Mouse (Mus musculus) spleen, adult 2 months (tissue): Measurements from ENCODE around the gene Hnrnpr. TPM values are rescaled to one million over a fixed set of nuclear protein-coding genes. Genes with fewer than 3 reads are reported as not detected.

Experiments
- DNase-seq, 2 experiments: peaks; one replicate each; pipeline versions ENCODE4 v3.0.0 to v3.0.0-alpha.2; 2012 to 2021; ENCODE audit warnings: low spot score in 2 of 2, low read depth in 1 of 2
- H3K27ac ChIP-seq: fragments of 200-500 bp; 2 replicates; pipeline ENCODE4 v1.5.1; 2012; ENCODE audit warnings: low read length, inconsistent platforms; ENCODE audit not compliant: insufficient read depth
- H3K27me3 ChIP-seq: fragments of 200-500 bp; 2 replicates; pipeline ENCODE4 v1.6.1; 2012; ENCODE audit warnings: mild to moderate bottlenecking, moderate library complexity, low read length, inconsistent platforms; ENCODE audit not compliant: control insufficient read depth, insufficient read depth
- H3K36me3 ChIP-seq: fragments of 200-500 bp; 2 replicates; pipeline ENCODE4 v1.6.1; 2012; ENCODE audit warnings: mild to moderate bottlenecking, low read length, inconsistent platforms; ENCODE audit not compliant: control insufficient read depth, insufficient read depth
- H3K4me1 ChIP-seq: fragments of 200-500 bp; 2 replicates; pipeline ENCODE4 v1.6.1; 2011; ENCODE audit warnings: inconsistent platforms; ENCODE audit not compliant: control insufficient read depth, insufficient read depth, insufficient read length
- H3K4me3 ChIP-seq: fragments of 200-500 bp; 2 replicates; pipeline ENCODE4 v1.5.1; 2011; ENCODE audit warnings: mild to moderate bottlenecking, inconsistent platforms; ENCODE audit not compliant: insufficient read depth, insufficient read length; ENCODE audit errors: extremely low read depth
- CTCF ChIP-seq: fragments of 200-500 bp; IDR thresholded peaks from 2 replicates; pipeline ENCODE4 v1.5.1; 2011; ENCODE audit warnings: mild to moderate bottlenecking, inconsistent platforms; ENCODE audit not compliant: insufficient read depth, insufficient read length, insufficient replicate concordance; ENCODE audit errors: extremely low read depth
- POLR2A ChIP-seq: fragments of 200-500 bp; IDR thresholded peaks from 2 replicates; pipeline ENCODE4 v1.6.1; 2011; ENCODE audit warnings: low read depth, low read length, inconsistent platforms
- WGBS: fragments of 180-500 bp; shearing (Covaris S2); methylation state at CpG from one replicate; pipeline ENCODE4 v1.1.7; 2018; 5-methylcytosine and 5-hydroxymethylcytosine counted together
- polyA plus RNA-seq: library from polyadenylated mRNA; depleted of rRNA; stranded (reverse); fragments of >200 nt; gene quantifications from 2 replicates; pipeline ENCODE4 v1.2.3, GENCODE M21; 2012

The Hnrnpr gene
- polyA plus RNA-seq, 1 experiment: 8.2 TPM

DNA sequence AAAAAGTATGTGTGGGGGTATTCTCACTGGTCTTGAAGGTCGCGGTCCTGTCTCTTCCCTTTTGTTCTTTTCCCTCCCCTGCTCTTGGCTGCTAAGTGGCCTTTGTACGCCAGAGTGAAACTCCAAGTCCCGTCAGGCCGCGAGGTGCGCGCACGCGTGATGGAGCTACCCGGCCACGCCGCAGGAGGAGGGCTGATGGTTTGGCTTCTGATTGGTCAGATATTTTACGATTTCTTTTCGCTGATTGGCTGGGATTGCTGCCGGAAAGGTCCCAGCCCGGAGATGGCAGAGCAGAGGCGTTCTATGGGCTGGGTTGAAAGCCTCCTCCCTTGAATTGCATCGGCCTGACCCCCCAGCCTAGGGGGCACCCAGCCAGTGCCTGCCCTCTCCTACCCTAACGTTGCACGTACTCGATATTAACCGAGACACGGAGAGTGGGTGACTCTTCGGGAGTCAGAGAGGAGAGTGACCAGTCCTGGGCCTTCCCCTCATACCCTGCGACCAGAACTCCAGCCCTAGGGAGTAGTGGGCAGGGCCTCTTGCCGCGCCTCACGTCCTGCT, 24.9 kb upstream of the Hnrnpr start:
- TF ChIP-seq CTCF (no peak), POLR2A (no peak)
- H3K36me3 ChIP-seq: peaks cover 17% of the 10 kb centered on the region
- H3K27ac ChIP-seq: peak overlapping the region; percentile 74
- peaks cover 4% of the 10 kb centered on the region; the same call in 1 of the 2 replicates for H3K4me1 ChIP-seq
- 0% methylated on average over 29 of the region's 29 CpGs for WGBS
- peak overlapping the region; percentile 80 for H3K4me3 ChIP-seq
- H3K27me3 ChIP-seq: no peaks in the 10 kb centered on the region
- peak; percentile 92 to 95 for DNase-seq

DNA sequence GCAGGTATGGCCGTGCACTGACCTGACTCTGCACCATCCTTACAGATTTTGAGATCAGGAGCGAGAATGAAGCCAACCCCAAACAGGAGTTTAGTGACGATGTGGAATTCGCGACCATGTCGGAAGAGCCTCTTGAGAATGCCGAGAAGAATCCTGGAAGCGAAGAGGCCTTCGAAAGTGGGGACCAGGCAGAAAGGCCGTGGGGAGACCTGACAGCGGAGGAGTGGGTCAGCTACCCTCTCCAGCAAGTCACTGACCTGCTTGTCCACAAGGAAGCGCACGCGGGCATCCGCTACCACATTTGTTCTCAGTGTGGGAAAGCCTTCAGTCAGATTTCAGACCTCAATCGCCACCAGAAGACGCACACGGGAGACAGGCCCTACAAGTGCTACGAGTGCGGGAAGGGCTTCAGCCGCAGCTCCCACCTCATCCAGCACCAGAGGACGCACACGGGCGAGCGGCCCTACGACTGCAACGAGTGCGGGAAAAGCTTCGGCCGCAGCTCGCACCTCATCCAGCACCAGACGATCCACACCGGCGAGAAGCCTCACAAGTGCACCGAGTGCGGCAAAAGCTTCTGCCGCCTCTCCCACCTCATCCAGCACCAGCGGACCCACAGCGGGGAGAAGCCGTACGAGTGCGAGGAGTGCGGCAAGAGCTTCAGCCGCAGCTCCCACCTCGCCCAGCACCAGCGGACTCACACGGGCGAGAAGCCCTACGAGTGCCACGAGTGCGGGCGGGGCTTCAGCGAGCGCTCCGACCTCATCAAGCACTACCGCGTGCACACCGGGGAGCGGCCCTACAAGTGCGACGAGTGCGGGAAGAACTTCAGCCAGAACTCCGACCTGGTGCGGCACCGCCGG, 20.6 kb upstream of the Hnrnpr start:
- Histone ChIP-seq H3K27me3 (no peaks in the 10 kb centered on the region), H3K4me1 (peaks cover 4% of the 10 kb centered on the region; the same call in 1 of the 2 replicates), H3K36me3 (peaks cover 28% of the 10 kb centered on the region), H3K27ac (no peak overlapping the region), H3K4me3 (no peak overlapping the region)
- TF ChIP-seq POLR2A: no peak
- no peak for TF ChIP-seq CTCF
- 94% methylated on average over 66 of the region's 66 CpGs for WGBS
- no peak for DNase-seq

- WGBS: 95% methylated on average over 39 of the region's 39 CpGs
- Histone ChIP-seq H3K36me3 (peaks cover 28% of the 10 kb centered on the region), H3K4me3 (no peak overlapping the region), H3K27me3 (no peaks in the 10 kb centered on the region), H3K27ac (no peak overlapping the region), H3K4me1 (peaks cover 4% of the 10 kb centered on the region; the same call in 1 of the 2 replicates)
- no peak for DNase-seq
- TF ChIP-seq CTCF (no peak), POLR2A (no peak)
Measured at GRCm38 (mm10) chr4:136290781-136291595, 19.8 kb upstream of the Hnrnpr start.

- no peak for TF ChIP-seq CTCF
- TF ChIP-seq POLR2A: no peak
- Histone ChIP-seq H3K27me3 (no peaks in the 10 kb centered on the region), H3K4me3 (no peak overlapping the region), H3K4me1 (peaks cover 1% of the 10 kb centered on the region; the same call in 1 of the 2 replicates), H3K36me3 (peaks cover 28% of the 10 kb centered on the region), H3K27ac (no peak overlapping the region)
- no peak for DNase-seq
- WGBS: 94% methylated on average over 6 of the region's 6 CpGs
Measured at GRCm38 (mm10) chr4:136291692-136292091, 19.1 kb upstream of the Hnrnpr start.

DNA sequence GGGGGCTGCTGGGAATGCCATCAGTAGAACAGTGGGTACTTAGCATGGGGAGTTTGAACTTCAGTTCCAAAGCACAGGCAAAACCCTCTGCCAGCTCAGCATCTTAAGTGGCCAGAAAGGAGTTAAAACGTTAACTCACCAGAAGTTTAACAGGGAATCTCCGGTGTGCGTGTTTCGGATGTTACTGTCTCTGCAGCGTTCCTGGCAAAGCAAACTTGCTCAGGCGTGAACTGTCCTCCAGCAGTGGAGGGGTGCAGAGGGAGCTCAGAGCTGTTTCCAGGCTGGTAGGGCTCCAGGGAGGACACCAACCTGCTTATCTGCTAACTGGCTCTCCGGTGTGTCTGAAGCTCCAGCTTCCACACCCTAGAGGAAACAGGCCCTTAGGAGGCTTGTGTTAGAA, 14.8 kb upstream of the Hnrnpr start:
- no peak overlapping the region for H3K27ac ChIP-seq

GRCm38 (mm10) chr4:136302462-136302861, 8.3 kb upstream of the Hnrnpr start:
- no peaks in the 10 kb centered on the region for H3K4me1 ChIP-seq
- DNase-seq: no peak
- no peaks in the 10 kb centered on the region for H3K27me3 ChIP-seq
- H3K4me3 ChIP-seq: no peak overlapping the region
- H3K36me3 ChIP-seq: no peaks in the 10 kb centered on the region
- TF ChIP-seq CTCF (no peak), POLR2A (no peak)
- WGBS: 84% methylated on average over 4 of the region's 4 CpGs
- H3K27ac ChIP-seq: no peak overlapping the region

More for the DNA sequence above, 14.8 kb upstream of the Hnrnpr start:
- WGBS: 95% methylated on average over 7 of the region's 7 CpGs
- Histone ChIP-seq H3K4me1 (no peaks in the 10 kb centered on the region), H3K36me3 (peaks cover 11% of the 10 kb centered on the region), H3K27me3 (no peaks in the 10 kb centered on the region), H3K4me3 (no peak overlapping the region)
- no peak for DNase-seq
- TF ChIP-seq CTCF (no peak), POLR2A (no peak)
